Mouse (Mus musculus) MEL (cell line): ENCODE data around the gene Fv1.

Experiments
- CHD2 ChIP-seq: IDR thresholded peaks from 2 replicates; pipeline ENCODE4 v1.6.1; 2011; ENCODE audit warnings: low read length, improper control_type of control experiment
- CTCF ChIP-seq, 3 experiments: IDR thresholded peaks in 2 of 3; conservative IDR thresholded peaks in 1 of 3; 2 replicates each; pipeline ENCODE4 v1.5.1; 2011 to 2012; ENCODE audit warnings: low read length in 3 of 3, low read depth in 2 of 3, mild to moderate bottlenecking in 2 of 3, improper control_type of control experiment in 1 of 3, inconsistent platforms in 1 of 3, mixed read lengths in 1 of 3, moderate library complexity in 1 of 3; ENCODE audit not compliant: control insufficient read depth in 1 of 3, insufficient read depth in 1 of 3, poor library complexity in 1 of 3, severe bottlenecking in 1 of 3
- ETS1 ChIP-seq: IDR thresholded peaks from 2 replicates; pipeline ENCODE4 v1.6.1; 2012; ENCODE audit warnings: low read depth, mild to moderate bottlenecking, inconsistent platforms, low read length, improper control_type of control experiment, moderate library complexity
- GATA1 ChIP-seq: IDR thresholded peaks from 2 replicates; pipeline ENCODE4 v1.6.1; 2011; ENCODE audit warnings: low read depth, low read length, improper control_type of control experiment
- HCFC1 ChIP-seq: IDR thresholded peaks from 2 replicates; pipeline ENCODE4 v1.6.1; 2012; ENCODE audit warnings: low read depth, mild to moderate bottlenecking, inconsistent platforms, low read length, improper control_type of control experiment, moderate library complexity
- KAT2A ChIP-seq: conservative IDR thresholded peaks from 2 replicates; pipeline ENCODE4 v1.6.1; 2012; ENCODE audit warnings: low read depth, low read length, improper control_type of control experiment, inconsistent platforms
- POLR2A ChIP-seq, 2 experiments: IDR thresholded peaks; 2 replicates each; pipeline ENCODE4 v1.6.1; 2011 to 2012; ENCODE audit warnings: low read length in 2 of 2, mild to moderate bottlenecking in 2 of 2, control low read depth in 1 of 2, improper control_type of control experiment in 1 of 2, low read depth in 1 of 2, moderate library complexity in 1 of 2; ENCODE audit not compliant: control insufficient read depth in 1 of 2, insufficient read depth in 1 of 2, poor library complexity in 1 of 2
- RAD21 ChIP-seq: IDR thresholded peaks from 2 replicates; pipeline ENCODE4 v1.6.1; 2011; ENCODE audit warnings: mild to moderate bottlenecking, low read depth, low read length, improper control_type of control experiment
- SIN3A ChIP-seq: IDR thresholded peaks from 2 replicates; pipeline ENCODE4 v1.6.1; 2012; ENCODE audit warnings: low read length, improper control_type of control experiment, inconsistent platforms
- TAL1 ChIP-seq: IDR thresholded peaks from 2 replicates; pipeline ENCODE4 v1.6.1; 2012; ENCODE audit warnings: mild to moderate bottlenecking, inconsistent platforms, low read length, moderate library complexity, mixed read lengths
- ZC3H11A ChIP-seq: IDR thresholded peaks from 2 replicates; pipeline ENCODE4 v1.6.1; 2012; ENCODE audit warnings: low read depth, mild to moderate bottlenecking, inconsistent platforms, low read length, improper control_type of control experiment
- ZMIZ1 ChIP-seq: IDR thresholded peaks from 2 replicates; pipeline ENCODE4 v1.6.1; 2012; ENCODE audit warnings: low read depth, mild to moderate bottlenecking, inconsistent platforms, low read length, improper control_type of control experiment, moderate library complexity
- ZNF384 ChIP-seq: IDR thresholded peaks from 2 replicates; pipeline ENCODE4 v1.6.1; 2012; ENCODE audit warnings: low read depth, mild to moderate bottlenecking, inconsistent platforms, low read length, improper control_type of control experiment

- no peak for TF ChIP-seq CTCF (IDR thresholded peaks at IDR 0.05 in 2 of 3, conservative IDR thresholded peaks at IDR 0.05 in 1 of 3; ENCODE audit: control insufficient read depth in 1 of 3, insufficient read depth in 1 of 3, low read depth in 2 of 3, low read length in 3 of 3, poor library complexity in 1 of 3, severe bottlenecking in 1 of 3)
- no peak for TF ChIP-seq KAT2A
- no peak for TF ChIP-seq HCFC1
- TF ChIP-seq POLR2A (IDR thresholded peaks at IDR 0.05; ENCODE audit: control insufficient read depth in 1 of 2, insufficient read depth in 1 of 2, low read depth in 1 of 2, low read length in 2 of 2, poor library complexity in 1 of 2), result no peak
- TF ChIP-seq GATA1, result peak; percentile 21; the same call in 1 of the 2 replicates
- TF ChIP-seq TAL1, result no peak
- TF ChIP-seq SIN3A, result no peak
- TF ChIP-seq ZNF384, result no peak
- TF ChIP-seq ZC3H11A, result no peak
- no peak for TF ChIP-seq RAD21
- TF ChIP-seq ZMIZ1, result no peak
- TF ChIP-seq CHD2, result no peak
- TF ChIP-seq ETS1, result peak; percentile 49
These were observed 7.2 kb downstream of the Fv1 start for GRCm38 (mm10) chr4:147875852-147876575.
